Mouse (Mus musculus) G1E (cell line): ENCODE measurements around the gene Cracr2b.

Source experiments
- CTCF ChIP-seq: IDR thresholded peaks from 2 replicates; pipeline ENCODE4 v1.5.1; 2012; ENCODE audit warnings: low read depth, low read length, inconsistent platforms, mixed read lengths
- TAL1 ChIP-seq: conservative IDR thresholded peaks from 2 replicates; pipeline ENCODE4 v1.6.1; 2012; ENCODE audit warnings: low read depth, low read length, inconsistent platforms, mixed read lengths

GRCm38 (mm10) chr7:141487141-141487540 lies 26.2 kb downstream of the Cracr2b start:
- TF ChIP-seq CTCF (no peak), TAL1 (no peak)
